Mouse (Mus musculus) megakaryocyte, adult 5-6 weeks (primary cell): Measurements from ENCODE around the gene Ric1. TPM values are rescaled to one million over a fixed set of nuclear protein-coding genes. Genes with fewer than 3 reads are reported as not detected.

Source experiments
- total RNA-seq, 2 experiments: library from RNA; stranded (forward) in 1 of 2; stranded (reverse) in 1 of 2; fragments of 153-499, 151-499 nt in 1 of 2; fragments of 221-1000, 200-1000 nt in 1 of 2; gene quantifications; 2 replicates each; pipeline versions ENCODE4 v1.2.3 to v1.2.4; 2015 to 2017

The Ric1 gene
- total RNA-seq, 2 experiments from 2014 or later = 13.1 to 15.3 TPM

Other genes with a start within 250 kb of the Ric1 start
- not detected in 2 replicates for gene Insl6, start 196.9 kb upstream of the Ric1 start, total RNA-seq (2015)
- 0.81 TPM in 1 of 2 replicates, not detected in the other for gene Insl6, start 196.9 kb upstream of the Ric1 start, total RNA-seq (2017)
- not detected in 2 replicates for gene Rln1, start 187.6 kb upstream of the Ric1 start, total RNA-seq (2015)
- not detected in 2 replicates for gene Rln1, start 187.6 kb upstream of the Ric1 start, total RNA-seq (2017)
- 66.4 and 70.8 TPM in 2 replicates for gene Plgrkt, start 154.9 kb upstream of the Ric1 start, total RNA-seq (2015)
- 50.8 and 57.1 TPM in 2 replicates for gene Plgrkt, start 154.9 kb upstream of the Ric1 start, total RNA-seq (2017)
- gene Cd274, start 154.8 kb upstream of the Ric1 start, total RNA-seq (2015) = 4.1 and 5.6 TPM in 2 replicates
- gene Cd274, start 154.8 kb upstream of the Ric1 start, total RNA-seq (2017) = 2.6 and 2.9 TPM in 2 replicates
- gene Pdcd1lg2, start 111.4 kb upstream of the Ric1 start, total RNA-seq (2015) = 0.75 TPM in 1 of 2 replicates, not detected in the other
- 0.44 and 1.8 TPM in 2 replicates for gene Pdcd1lg2, start 111.4 kb upstream of the Ric1 start, total RNA-seq (2017)
- 17.5 and 18.6 TPM in 2 replicates for gene Ermp1, start 126.1 kb downstream of the Ric1 start, total RNA-seq (2015)
- gene Ermp1, start 126.1 kb downstream of the Ric1 start, total RNA-seq (2017) = 24.0 and 25.9 TPM in 2 replicates
- not detected in 2 replicates for gene Mlana, start 175.5 kb downstream of the Ric1 start, total RNA-seq (2015)
- gene Mlana, start 175.5 kb downstream of the Ric1 start, total RNA-seq (2017) = not detected in 2 replicates